Mouse (Mus musculus) forebrain, embryonic 10.5 days (tissue): ENCODE measurements around the gene Tef. TPM values are rescaled to one million over a fixed set of nuclear protein-coding genes. Genes with fewer than 3 reads are reported as not detected.
A peak's percentile ranks its signal among the peaks of the same experiment; 100 is the strongest.

ENCODE experiments used
- DNase-seq: peaks from one replicate; pipeline ENCODE4 v3.0.0-alpha.2; 2017; ENCODE audit warnings: low spot score; ENCODE audit errors: extremely low spot score
- H3K27ac ChIP-seq: fragments of 300-500 bp; sonication (generic); 2 replicates; pipeline ENCODE4 v1.5.1; 2016; ENCODE audit warnings: mild to moderate bottlenecking
- H3K27me3 ChIP-seq: fragments of 300-500 bp; sonication (generic); 2 replicates; pipeline ENCODE4 v1.6.1; 2016; ENCODE audit warnings: mild to moderate bottlenecking; ENCODE audit not compliant: poor library complexity, severe bottlenecking
- H3K36me3 ChIP-seq: fragments of 300-500 bp; sonication (generic); replicated peaks from 2 replicates; pipeline ENCODE4 v1.6.1; 2016; ENCODE audit warnings: mild to moderate bottlenecking, moderate library complexity
- H3K4me1 ChIP-seq: fragments of 300-500 bp; sonication (generic); 2 replicates; pipeline ENCODE4 v1.6.1; 2016
- H3K4me3 ChIP-seq: fragments of 300-500 bp; sonication (generic); 2 replicates; pipeline ENCODE4 v1.5.1; 2016; ENCODE audit warnings: mild to moderate bottlenecking, moderate library complexity
- H3K9me3 ChIP-seq: fragments of 300-500 bp; sonication (generic); 2 replicates; pipeline ENCODE4 v1.6.1; 2016; ENCODE audit warnings: mild to moderate bottlenecking, moderate library complexity
- WGBS: fragments of 180-500 bp; shearing (Covaris S2); methylation state at CpG from one replicate; pipeline ENCODE4 v1.1.7; 2016; 5-methylcytosine and 5-hydroxymethylcytosine counted together
- polyA plus RNA-seq: library from polyadenylated mRNA; unstranded; fragments of >200 nt; fragmentation: Nextera tagmentation; extraction: Ambion mirVana; gene quantifications from 2 replicates; pipeline ENCODE4 v1.2.1, GENCODE M21; 2016

Tef gene
- polyA plus RNA-seq, 1 experiment from 2014 or later, result 13.7 TPM

GRCm38 (mm10) chr15:81813986-81814705 lies 11.9 kb downstream of the Tef start:
- WGBS, result 62% methylated on average over 5 of the region's 5 CpGs
- peaks cover 44% of the 10 kb centered on the region for H3K36me3 ChIP-seq

GRCm38 (mm10) chr15:81814716-81815370 lies 12.6 kb downstream of the Tef start:
- Histone ChIP-seq H3K27ac (peak overlapping the region; percentile 16; the same call in 1 of the 2 replicates), H3K36me3 (peaks cover 51% of the 10 kb centered on the region), H3K4me3 (no peak overlapping the region), H3K9me3 (no peaks in the 10 kb centered on the region), H3K4me1 (peaks cover 48% of the 10 kb centered on the region), H3K27me3 (no peaks in the 10 kb centered on the region)
- no peak for DNase-seq
- 91% methylated on average over 12 of the region's 12 CpGs for WGBS

More at GRCm38 (mm10) chr15:81813986-81814705, 11.9 kb downstream of the Tef start:
- Histone ChIP-seq H3K4me3 (no peak overlapping the region), H3K27ac (peak overlapping the region; percentile 16; the same call in 1 of the 2 replicates), H3K27me3 (peaks cover 1% of the 10 kb centered on the region; the same call in 1 of the 2 replicates), H3K4me1 (peaks cover 55% of the 10 kb centered on the region), H3K9me3 (no peaks in the 10 kb centered on the region)
- no peak for DNase-seq

- WGBS, result 86% methylated on average over 3 of the region's 3 CpGs
- DNase-seq, result no peak
- Histone ChIP-seq H3K4me1 (peaks cover 15% of the 10 kb centered on the region), H3K9me3 (no peaks in the 10 kb centered on the region), H3K4me3 (no peak overlapping the region), H3K27me3 (no peaks in the 10 kb centered on the region), H3K36me3 (peaks cover 84% of the 10 kb centered on the region), H3K27ac (no peak overlapping the region)
Observed at GRCm38 (mm10) chr15:81818404-81818803, 16.2 kb downstream of the Tef start.

DNA sequence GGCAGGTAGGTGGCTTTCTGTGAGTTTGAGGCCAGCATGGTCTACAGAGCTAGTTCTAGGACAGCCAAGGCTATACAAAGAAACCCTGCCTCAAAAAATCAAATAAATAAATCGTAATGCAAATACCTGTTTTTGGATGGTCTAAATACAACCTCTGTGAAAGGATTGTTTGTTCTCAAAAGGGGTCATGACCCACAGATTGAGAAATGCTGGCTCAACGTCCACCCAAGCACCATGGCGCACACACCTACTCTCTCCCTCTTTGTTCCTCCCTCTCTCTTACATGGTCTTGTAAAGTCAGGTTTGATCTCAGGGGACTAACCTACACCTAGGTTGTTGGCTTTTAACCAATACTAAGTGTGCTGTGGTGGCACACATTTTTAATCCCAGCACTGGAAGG lies 20.4 kb downstream of the Tef start:
- no peak overlapping the region for H3K4me3 ChIP-seq
- WGBS, result 87% methylated on average over 3 of the region's 3 CpGs
- H3K27ac ChIP-seq, result no peak overlapping the region
- no peaks in the 10 kb centered on the region for H3K9me3 ChIP-seq
- H3K4me1 ChIP-seq, result no peaks in the 10 kb centered on the region
- no peak for DNase-seq
- no peaks in the 10 kb centered on the region for H3K27me3 ChIP-seq
- peaks cover 94% of the 10 kb centered on the region for H3K36me3 ChIP-seq

GRCm38 (mm10) chr15:81824832-81825231 lies 22.6 kb downstream of the Tef start:
- no peak overlapping the region for H3K4me3 ChIP-seq
- DNase-seq, result no peak
- H3K36me3 ChIP-seq, result peaks cover 75% of the 10 kb centered on the region
- no peak overlapping the region for H3K27ac ChIP-seq
- H3K4me1 ChIP-seq, result no peaks in the 10 kb centered on the region
- H3K27me3 ChIP-seq, result no peaks in the 10 kb centered on the region
- 80% methylated on average over 3 of the region's 3 CpGs for WGBS
- H3K9me3 ChIP-seq, result no peaks in the 10 kb centered on the region

DNA sequence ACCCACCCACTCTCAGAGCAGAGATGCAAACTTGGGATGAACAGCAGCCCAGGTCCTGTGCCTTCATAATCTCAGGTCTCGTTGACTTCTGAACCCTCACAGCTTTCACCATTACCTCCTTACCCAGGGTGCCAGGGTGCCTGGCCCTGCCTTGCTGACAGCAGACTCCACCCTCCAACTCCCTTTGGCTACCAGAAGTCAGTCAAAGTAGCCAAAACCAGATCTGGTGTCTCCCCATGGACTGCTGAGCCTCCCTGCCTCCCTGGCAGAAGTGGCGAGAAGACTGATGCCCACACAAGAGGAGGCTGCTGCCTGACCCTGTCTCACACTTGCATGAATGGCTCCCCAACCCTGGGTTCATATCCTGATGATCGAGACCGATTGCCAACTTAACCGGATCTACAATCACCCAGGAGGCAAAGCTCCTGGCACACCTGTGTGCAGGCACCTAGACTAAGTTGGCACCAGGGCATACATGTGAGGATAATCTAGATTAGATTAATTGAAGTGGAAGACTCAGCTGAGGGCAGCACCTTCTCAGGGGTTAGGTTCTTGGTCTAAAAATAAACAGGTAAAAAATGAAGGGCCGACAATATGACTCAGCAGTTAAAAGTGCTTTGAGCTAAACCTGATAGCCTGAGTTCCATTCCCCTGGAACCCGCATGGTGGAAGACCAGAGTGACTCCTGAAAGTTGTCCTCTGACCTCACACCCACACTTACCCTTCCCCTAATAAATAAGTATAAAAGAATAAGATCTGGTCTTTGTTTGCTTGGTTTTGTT lies 26.4 kb downstream of the Tef start:
- H3K4me3 ChIP-seq, result no peak overlapping the region
- no peaks in the 10 kb centered on the region for H3K9me3 ChIP-seq
- H3K27me3 ChIP-seq, result no peaks in the 10 kb centered on the region
- no peak for DNase-seq
- WGBS, result 90% methylated on average over 7 of the region's 7 CpGs
- H3K4me1 ChIP-seq, result peaks cover 8% of the 10 kb centered on the region
- H3K36me3 ChIP-seq, result peaks cover 40% of the 10 kb centered on the region
- no peak overlapping the region for H3K27ac ChIP-seq

DNA sequence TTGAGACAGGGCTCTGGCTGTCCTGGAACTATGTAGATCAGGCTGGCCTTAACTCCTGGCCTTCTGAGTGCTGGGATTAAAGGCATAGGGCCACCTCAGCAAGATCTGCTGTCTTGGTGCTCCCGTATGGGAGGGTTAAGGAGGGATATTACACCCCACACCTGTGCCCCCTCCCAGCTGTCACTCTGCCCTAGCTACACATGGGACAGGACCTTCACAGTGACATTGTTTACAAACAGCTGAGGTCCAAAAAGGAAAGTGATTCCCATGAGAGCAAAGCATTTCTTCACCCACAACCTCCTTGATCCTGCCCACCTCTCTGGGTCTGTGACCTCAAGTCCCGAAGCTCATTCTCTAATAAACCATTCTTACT lies 27.0 kb downstream of the Tef start:
- Histone ChIP-seq H3K36me3 (peaks cover 34% of the 10 kb centered on the region), H3K4me1 (peaks cover 13% of the 10 kb centered on the region), H3K27me3 (peaks cover 5% of the 10 kb centered on the region; the same call in 1 of the 2 replicates), H3K9me3 (no peaks in the 10 kb centered on the region), H3K27ac (no peak overlapping the region), H3K4me3 (no peak overlapping the region)
- WGBS, result 87% methylated on average over 2 of the region's 2 CpGs
- DNase-seq, result no peak

- no peaks in the 10 kb centered on the region for H3K9me3 ChIP-seq
- no peak overlapping the region for H3K27ac ChIP-seq
- H3K4me1 ChIP-seq, result peaks cover 26% of the 10 kb centered on the region
- no peak for DNase-seq
- peaks cover 19% of the 10 kb centered on the region for H3K27me3 ChIP-seq
- H3K4me3 ChIP-seq, result no peak overlapping the region
- 86% methylated on average over 4 of the region's 4 CpGs for WGBS
- peaks cover 21% of the 10 kb centered on the region for H3K36me3 ChIP-seq
Observed at GRCm38 (mm10) chr15:81830530-81830929, 28.3 kb downstream of the Tef start.

- peak; percentile 91 for DNase-seq
- WGBS, result 18% methylated on average over 24 of the region's 24 CpGs
- Histone ChIP-seq H3K36me3 (peaks cover 13% of the 10 kb centered on the region), H3K27ac (peak overlapping the region; percentile 62), H3K9me3 (no peaks in the 10 kb centered on the region), H3K4me3 (peak overlapping the region; percentile 21; the same call in 1 of the 2 replicates), H3K4me1 (peaks cover 33% of the 10 kb centered on the region), H3K27me3 (peaks cover 26% of the 10 kb centered on the region)
Observed at GRCm38 (mm10) chr15:81831136-81831825, 29.1 kb downstream of the Tef start.

DNA sequence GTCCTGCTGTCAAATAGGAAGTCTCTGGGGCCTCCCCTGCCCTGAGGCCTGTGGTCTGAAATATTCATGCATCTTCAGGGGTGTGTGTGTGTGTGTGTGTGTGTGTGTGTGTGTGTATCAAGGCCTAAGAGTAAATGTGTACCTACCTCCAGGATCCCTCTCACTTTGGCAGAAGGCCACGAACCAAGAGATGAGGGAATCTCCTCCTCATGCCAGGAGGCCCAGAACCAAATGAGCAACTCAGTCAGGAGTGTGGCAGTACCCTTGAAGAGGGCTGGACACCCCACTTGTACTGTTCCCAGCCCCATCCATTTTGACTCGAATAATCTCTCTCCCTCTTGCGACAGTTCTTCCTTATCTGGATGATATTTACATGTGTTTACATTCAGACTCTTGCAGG lies 30.0 kb downstream of the Tef start:
- WGBS, result 94% methylated on average over 3 of the region's 3 CpGs
- no peaks in the 10 kb centered on the region for H3K9me3 ChIP-seq
- H3K27me3 ChIP-seq, result peaks cover 35% of the 10 kb centered on the region
- peaks cover 5% of the 10 kb centered on the region for H3K36me3 ChIP-seq
- no peak overlapping the region for H3K27ac ChIP-seq
- no peak overlapping the region for H3K4me3 ChIP-seq
- no peak for DNase-seq
- H3K4me1 ChIP-seq, result peaks cover 43% of the 10 kb centered on the region

DNA sequence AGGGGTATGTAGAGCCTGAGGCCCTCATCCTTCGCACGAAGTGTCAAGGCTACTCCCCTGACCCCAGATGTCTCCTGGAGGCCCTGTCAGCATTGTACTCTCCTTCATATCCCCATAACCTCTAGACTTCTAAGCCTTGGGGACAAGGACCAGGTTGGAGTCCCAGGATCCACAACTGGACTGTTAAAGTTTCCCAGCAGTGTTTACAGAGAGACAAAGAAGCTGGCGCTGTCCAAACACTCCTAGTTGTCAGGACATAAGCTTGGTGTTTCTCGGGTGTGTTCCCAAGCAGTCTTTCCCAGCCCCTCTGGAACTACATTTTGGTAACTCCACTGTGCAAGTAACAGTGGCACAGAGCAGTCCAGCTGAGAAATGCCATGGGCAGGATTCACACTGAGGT lies 31.3 kb downstream of the Tef start:
- Histone ChIP-seq H3K36me3 (no peaks in the 10 kb centered on the region), H3K27ac (no peak overlapping the region), H3K27me3 (peaks cover 41% of the 10 kb centered on the region), H3K4me1 (peaks cover 47% of the 10 kb centered on the region), H3K9me3 (no peaks in the 10 kb centered on the region), H3K4me3 (no peak overlapping the region)
- DNase-seq, result no peak
- WGBS, result 81% methylated on average over 4 of the region's 4 CpGs

GRCm38 (mm10) chr15:81834171-81834841 lies 32.1 kb downstream of the Tef start:
- H3K27me3 ChIP-seq, result peaks cover 41% of the 10 kb centered on the region
- H3K36me3 ChIP-seq, result no peaks in the 10 kb centered on the region
- H3K9me3 ChIP-seq, result no peaks in the 10 kb centered on the region
- H3K4me1 ChIP-seq, result peaks cover 52% of the 10 kb centered on the region
- no peak overlapping the region for H3K27ac ChIP-seq
- no peak for DNase-seq
- WGBS, result 61% methylated on average over 3 of the region's 3 CpGs
- H3K4me3 ChIP-seq, result no peak overlapping the region
